Mouse (Mus musculus) hindbrain, embryonic 16.5 days (tissue): Measurements from ENCODE around the gene Tcf7l1. TPM values are rescaled to one million over a fixed set of nuclear protein-coding genes. Genes with fewer than 3 reads are reported as not detected.

Experiments
- ATAC-seq: fragments of 200-750 bp; cut with Nextera tagmentation; 2 replicates; pipeline ENCODE4 v1.8.0; 2017; ENCODE audit warnings: moderate TSS enrichment, moderate library complexity
- H3K27ac ChIP-seq: fragments of 300-500 bp; sonication (generic); 2 replicates; pipeline ENCODE4 v1.5.1; 2014; ENCODE audit warnings: low read depth, mild to moderate bottlenecking, control low read depth, low read length, moderate library complexity
- H3K27me3 ChIP-seq: fragments of 300-500 bp; sonication (generic); replicated peaks from 2 replicates; pipeline ENCODE4 v1.6.1; 2014; ENCODE audit warnings: low read length; ENCODE audit not compliant: control insufficient read depth, insufficient read depth
- H3K36me3 ChIP-seq: fragments of 300-500 bp; sonication (generic); 2 replicates; pipeline ENCODE4 v1.6.1; 2014; ENCODE audit warnings: mild to moderate bottlenecking, low read length, moderate library complexity, mixed read lengths; ENCODE audit not compliant: control insufficient read depth, insufficient read depth
- H3K4me1 ChIP-seq: fragments of 300-500 bp; sonication (generic); 2 replicates; pipeline ENCODE4 v1.6.1; 2014; ENCODE audit warnings: low read depth, low read length; ENCODE audit not compliant: control insufficient read depth, insufficient read depth
- H3K4me2 ChIP-seq: fragments of 300-500 bp; sonication (generic); 2 replicates; pipeline ENCODE4 v1.6.1; 2014; ENCODE audit warnings: mild to moderate bottlenecking, low read length, control low read depth, moderate library complexity
- H3K4me3 ChIP-seq: fragments of 300-500 bp; sonication (generic); 2 replicates; pipeline ENCODE4 v1.5.1; 2014; ENCODE audit warnings: mild to moderate bottlenecking, low read length, control low read depth, moderate library complexity
- H3K9ac ChIP-seq: fragments of 300-500 bp; sonication (generic); 2 replicates; pipeline ENCODE4 v1.6.1; 2014; ENCODE audit warnings: low read depth, mild to moderate bottlenecking, control low read depth, low read length, moderate library complexity
- H3K9me3 ChIP-seq: fragments of 300-500 bp; sonication (generic); 2 replicates; pipeline ENCODE4 v1.6.1; 2014; ENCODE audit warnings: mild to moderate bottlenecking, low read length, moderate library complexity; ENCODE audit not compliant: control insufficient read depth
- WGBS: fragments of 180-500 bp; shearing (Covaris S2); extraction: QIAGEN DNeasy Blood & Tissue Kit; methylation state at CpG from one replicate; pipeline ENCODE4 v1.1.7; 2014; 5-methylcytosine and 5-hydroxymethylcytosine counted together
- polyA plus RNA-seq: library from polyadenylated mRNA; unstranded; fragments of >200 nt; fragmentation: Nextera tagmentation; extraction: Ambion mirVana; gene quantifications from 2 replicates; pipeline ENCODE4 v1.2.1, GENCODE M21; 2015

Tcf7l1 gene
- polyA plus RNA-seq, 1 experiment from 2014 or later = 6.3 TPM

- H3K9me3 ChIP-seq = no peaks in the 10 kb centered on the region
These were observed 89.5 kb downstream of the Tcf7l1 start for GRCm38 (mm10) chr6:72699467-72700126.

GRCm38 (mm10) chr6:72698559-72698958 is 90.5 kb downstream of the Tcf7l1 start:
- Histone ChIP-seq H3K9ac (no peak overlapping the region), H3K4me2 (no peak overlapping the region), H3K27me3 (no peaks in the 10 kb centered on the region), H3K9me3 (no peaks in the 10 kb centered on the region), H3K36me3 (no peaks in the 10 kb centered on the region), H3K4me3 (no peak overlapping the region), H3K27ac (no peak overlapping the region), H3K4me1 (no peaks in the 10 kb centered on the region; the same call in 1 of the 2 replicates)
- ATAC-seq = no peak
- WGBS = 95% methylated on average over 5 of the region's 5 CpGs

More at GRCm38 (mm10) chr6:72699467-72700126, 89.5 kb downstream of the Tcf7l1 start:
- H3K9ac ChIP-seq = no peak overlapping the region
- no peaks in the 10 kb centered on the region for H3K27me3 ChIP-seq
- no peaks in the 10 kb centered on the region for H3K36me3 ChIP-seq
- no peak overlapping the region for H3K4me2 ChIP-seq
- WGBS = 24% methylated on average over 5 of the region's 5 CpGs
- peak; percentile 78 for ATAC-seq
- H3K4me1 ChIP-seq = no peaks in the 10 kb centered on the region; the same call in 1 of the 2 replicates
- no peak overlapping the region for H3K27ac ChIP-seq
- H3K4me3 ChIP-seq = no peak overlapping the region

- Histone ChIP-seq H3K36me3 (no peaks in the 10 kb centered on the region), H3K27ac (no peak overlapping the region), H3K4me2 (no peak overlapping the region), H3K9me3 (no peaks in the 10 kb centered on the region), H3K9ac (no peak overlapping the region), H3K4me1 (no peaks in the 10 kb centered on the region; the same call in 1 of the 2 replicates), H3K4me3 (no peak overlapping the region), H3K27me3 (no peaks in the 10 kb centered on the region)
- ATAC-seq = no peak; the same call in 1 of the 2 replicates
- WGBS = 41% methylated on average over 11 of the region's 11 CpGs
These were observed 92.3 kb downstream of the Tcf7l1 start for GRCm38 (mm10) chr6:72696601-72697335.

GRCm38 (mm10) chr6:72694791-72695204 is 94.3 kb downstream of the Tcf7l1 start:
- Histone ChIP-seq H3K27me3 (no peaks in the 10 kb centered on the region), H3K4me1 (no peaks in the 10 kb centered on the region; the same call in 1 of the 2 replicates), H3K9me3 (no peaks in the 10 kb centered on the region), H3K9ac (no peak overlapping the region), H3K36me3 (no peaks in the 10 kb centered on the region), H3K4me2 (no peak overlapping the region), H3K27ac (no peak overlapping the region), H3K4me3 (no peak overlapping the region)
- 74% methylated on average over 10 of the region's 10 CpGs for WGBS
- no peak for ATAC-seq

GRCm38 (mm10) chr6:72694047-72694790 is 94.8 kb downstream of the Tcf7l1 start:
- Histone ChIP-seq H3K36me3 (no peaks in the 10 kb centered on the region), H3K4me1 (no peaks in the 10 kb centered on the region; the same call in 1 of the 2 replicates), H3K27ac (no peak overlapping the region), H3K9ac (no peak overlapping the region), H3K4me2 (no peak overlapping the region), H3K27me3 (no peaks in the 10 kb centered on the region), H3K4me3 (no peak overlapping the region), H3K9me3 (no peaks in the 10 kb centered on the region)
- whole genome bisulfite sequencing = 62% methylated on average over 5 of the region's 5 CpGs
- no peak for ATAC-seq

GRCm38 (mm10) chr6:72692469-72692868 is 96.6 kb downstream of the Tcf7l1 start:
- no peak overlapping the region for H3K9ac ChIP-seq
- ATAC-seq = no peak
- H3K4me3 ChIP-seq = no peak overlapping the region
- 74% methylated on average over 6 of the region's 6 CpGs for WGBS
- H3K4me1 ChIP-seq = no peaks in the 10 kb centered on the region; the same call in 1 of the 2 replicates
- no peak overlapping the region for H3K27ac ChIP-seq
- H3K4me2 ChIP-seq = no peak overlapping the region
- no peaks in the 10 kb centered on the region for H3K9me3 ChIP-seq
- H3K36me3 ChIP-seq = no peaks in the 10 kb centered on the region
- no peaks in the 10 kb centered on the region for H3K27me3 ChIP-seq

- H3K27me3 ChIP-seq = no peaks in the 10 kb centered on the region
- H3K4me2 ChIP-seq = no peak overlapping the region
- no peak for ATAC-seq
- no peaks in the 10 kb centered on the region; the same call in 1 of the 2 replicates for H3K4me1 ChIP-seq
- H3K9me3 ChIP-seq = no peaks in the 10 kb centered on the region
- 87% methylated on average over 9 of the region's 9 CpGs for WGBS
- H3K9ac ChIP-seq = no peak overlapping the region
- H3K36me3 ChIP-seq = no peaks in the 10 kb centered on the region
- H3K27ac ChIP-seq = no peak overlapping the region
- no peak overlapping the region for H3K4me3 ChIP-seq
These were observed 97.5 kb downstream of the Tcf7l1 start for GRCm38 (mm10) chr6:72691549-72691948.

GRCm38 (mm10) chr6:72690595-72690994 is 98.5 kb downstream of the Tcf7l1 start:
- no peak overlapping the region for H3K9ac ChIP-seq
- peak; percentile 24; the same call in 1 of the 2 replicates for ATAC-seq
- no peaks in the 10 kb centered on the region for H3K27me3 ChIP-seq
- H3K36me3 ChIP-seq = no peaks in the 10 kb centered on the region
- no peaks in the 10 kb centered on the region for H3K9me3 ChIP-seq
- no peaks in the 10 kb centered on the region; the same call in 1 of the 2 replicates for H3K4me1 ChIP-seq
- 68% methylated on average over 10 of the region's 10 CpGs for WGBS
- no peak overlapping the region for H3K4me2 ChIP-seq
- H3K4me3 ChIP-seq = no peak overlapping the region
- H3K27ac ChIP-seq = no peak overlapping the region

GRCm38 (mm10) chr6:72690001-72690400 is 99.1 kb downstream of the Tcf7l1 start:
- H3K4me1 ChIP-seq = no peaks in the 10 kb centered on the region; the same call in 1 of the 2 replicates
- no peak overlapping the region for H3K4me2 ChIP-seq
- no peak overlapping the region for H3K9ac ChIP-seq
- H3K4me3 ChIP-seq = no peak overlapping the region
- WGBS = 83% methylated on average over 8 of the region's 8 CpGs
- no peak overlapping the region for H3K27ac ChIP-seq
- H3K36me3 ChIP-seq = no peaks in the 10 kb centered on the region
- no peaks in the 10 kb centered on the region for H3K9me3 ChIP-seq
- H3K27me3 ChIP-seq = no peaks in the 10 kb centered on the region
- no peak for ATAC-seq
